Mouse (Mus musculus) heart, embryonic 11.5 days (tissue): ENCODE data around the gene Snai3. TPM values are rescaled to one million over a fixed set of nuclear protein-coding genes. Genes with fewer than 3 reads are reported as not detected.

Source experiments
- ATAC-seq: fragments of 200-750 bp; cut with Nextera tagmentation; replicated peaks from 2 replicates; pipeline ENCODE4 v1.8.0; 2017; ENCODE audit warnings: moderate library complexity; ENCODE audit not compliant: insufficient number of reproducible peaks, low FRiP score, low TSS enrichment
- H3K27ac ChIP-seq: fragments of 300-500 bp; sonication (generic); 2 replicates; pipeline ENCODE4 v1.5.1; 2014; ENCODE audit warnings: mild to moderate bottlenecking, low read depth, low read length
- H3K27me3 ChIP-seq: fragments of 300-500 bp; sonication (generic); 2 replicates; pipeline ENCODE4 v1.6.1; 2014; ENCODE audit warnings: mild to moderate bottlenecking, low read length, mixed read lengths; ENCODE audit not compliant: control insufficient read depth, insufficient read depth
- H3K36me3 ChIP-seq: fragments of 300-500 bp; sonication (generic); 2 replicates; pipeline ENCODE4 v1.6.1; 2014; ENCODE audit warnings: mild to moderate bottlenecking, low read length, moderate library complexity, mixed read lengths; ENCODE audit not compliant: control insufficient read depth, insufficient read depth
- H3K4me1 ChIP-seq: fragments of 300-500 bp; sonication (generic); 2 replicates; pipeline ENCODE4 v1.6.1; 2014; ENCODE audit warnings: low read length; ENCODE audit not compliant: control insufficient read depth, insufficient read depth
- H3K4me2 ChIP-seq: fragments of 300-500 bp; sonication (generic); 2 replicates; pipeline ENCODE4 v1.6.1; 2014; ENCODE audit warnings: mild to moderate bottlenecking, moderate library complexity
- H3K4me3 ChIP-seq: fragments of 300-500 bp; sonication (generic); 2 replicates; pipeline ENCODE4 v1.5.1; 2014; ENCODE audit warnings: low read depth, low read length
- H3K9ac ChIP-seq: fragments of 300-500 bp; sonication (generic); 2 replicates; pipeline ENCODE4 v1.6.1; 2014; ENCODE audit warnings: mild to moderate bottlenecking, low read depth, low read length, moderate library complexity
- H3K9me3 ChIP-seq: fragments of 300-500 bp; sonication (generic); replicated peaks from 2 replicates; pipeline ENCODE4 v1.6.1; 2016; ENCODE audit warnings: low read length; ENCODE audit not compliant: control insufficient read depth
- WGBS: fragments of 180-500 bp; shearing (Covaris S2); extraction: QIAGEN DNeasy Blood & Tissue Kit; methylation state at CpG from one replicate; pipeline ENCODE4 v1.1.7; 2014; ENCODE audit not compliant: insufficient replicate concordance; 5-methylcytosine and 5-hydroxymethylcytosine counted together
- polyA plus RNA-seq: library from polyadenylated mRNA; unstranded; fragments of >200 nt; fragmentation: Nextera tagmentation; extraction: Ambion mirVana; gene quantifications from 2 replicates; pipeline ENCODE4 v1.2.1, GENCODE M21; 2014

Snai3 gene
- polyA plus RNA-seq, 1 experiment from 2014 or later: 3.0 TPM

- H3K27me3 ChIP-seq: no peaks in the 10 kb centered on the region
- 0 out of 2 replicates have a peak overlapping the region, but pooled peaks have one; percentile 12 for H3K27ac ChIP-seq
- no peak for ATAC-seq
- peaks cover 19% of the 10 kb centered on the region for H3K36me3 ChIP-seq
- H3K9me3 ChIP-seq: no peaks in the 10 kb centered on the region
- WGBS: 79% methylated on average over 13 of the region's 13 CpGs
- H3K9ac ChIP-seq: no peak overlapping the region
- H3K4me1 ChIP-seq: peaks cover 17% of the 10 kb centered on the region
- no peak overlapping the region for H3K4me2 ChIP-seq
- H3K4me3 ChIP-seq: no peak overlapping the region
Measured at GRCm38 (mm10) chr8:122437708-122438331, 22.7 kb downstream of the Snai3 start.

GRCm38 (mm10) chr8:122436586-122437125 is 23.9 kb downstream of the Snai3 start:
- H3K27ac ChIP-seq: no peak overlapping the region
- no peak overlapping the region for H3K4me3 ChIP-seq
- H3K9me3 ChIP-seq: no peaks in the 10 kb centered on the region
- peaks cover 18% of the 10 kb centered on the region; the same call in 1 of the 2 replicates for H3K4me1 ChIP-seq
- H3K36me3 ChIP-seq: peaks cover 19% of the 10 kb centered on the region
- 83% methylated on average over 20 of the region's 20 CpGs for WGBS
- H3K27me3 ChIP-seq: no peaks in the 10 kb centered on the region
- no peak overlapping the region for H3K9ac ChIP-seq
- H3K4me2 ChIP-seq: no peak overlapping the region
- ATAC-seq: no peak

DNA sequence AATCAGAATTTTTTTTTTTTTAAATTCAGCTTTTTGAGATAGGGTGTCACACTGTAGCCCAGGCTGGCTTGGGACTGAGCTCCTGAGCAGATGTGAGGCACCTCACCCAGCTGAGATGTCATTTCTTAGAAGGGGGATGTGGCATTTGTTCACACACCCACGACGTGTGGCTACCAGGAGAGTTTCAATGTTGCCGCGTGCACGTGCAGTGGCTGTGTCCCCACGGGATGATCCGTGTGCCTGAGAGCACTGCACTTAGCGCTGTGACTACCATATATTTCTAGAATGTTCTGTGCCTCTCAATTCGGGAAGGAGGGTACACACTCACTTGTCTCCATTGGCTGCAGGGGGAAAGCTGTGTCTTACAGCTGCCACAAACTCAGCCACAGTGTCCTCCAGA is 24.4 kb downstream of the Snai3 start:
- no peak for ATAC-seq
- Histone ChIP-seq H3K4me2 (no peak overlapping the region), H3K4me1 (peaks cover 20% of the 10 kb centered on the region; the same call in 1 of the 2 replicates), H3K27ac (no peak overlapping the region), H3K36me3 (peaks cover 19% of the 10 kb centered on the region), H3K9me3 (no peaks in the 10 kb centered on the region), H3K27me3 (no peaks in the 10 kb centered on the region), H3K4me3 (no peak overlapping the region), H3K9ac (no peak overlapping the region)
- WGBS: 97% methylated on average over 9 of the region's 9 CpGs

- no peak for ATAC-seq
- no peak overlapping the region for H3K9ac ChIP-seq
- H3K4me2 ChIP-seq: no peak overlapping the region
- H3K4me1 ChIP-seq: peaks cover 20% of the 10 kb centered on the region; the same call in 1 of the 2 replicates
- no peaks in the 10 kb centered on the region for H3K27me3 ChIP-seq
- H3K27ac ChIP-seq: no peak overlapping the region
- H3K9me3 ChIP-seq: no peaks in the 10 kb centered on the region
- no peak overlapping the region for H3K4me3 ChIP-seq
- H3K36me3 ChIP-seq: peaks cover 19% of the 10 kb centered on the region
- 86% methylated on average over 6 of the region's 6 CpGs for WGBS
Measured at GRCm38 (mm10) chr8:122435375-122435774, 25.2 kb downstream of the Snai3 start.

DNA sequence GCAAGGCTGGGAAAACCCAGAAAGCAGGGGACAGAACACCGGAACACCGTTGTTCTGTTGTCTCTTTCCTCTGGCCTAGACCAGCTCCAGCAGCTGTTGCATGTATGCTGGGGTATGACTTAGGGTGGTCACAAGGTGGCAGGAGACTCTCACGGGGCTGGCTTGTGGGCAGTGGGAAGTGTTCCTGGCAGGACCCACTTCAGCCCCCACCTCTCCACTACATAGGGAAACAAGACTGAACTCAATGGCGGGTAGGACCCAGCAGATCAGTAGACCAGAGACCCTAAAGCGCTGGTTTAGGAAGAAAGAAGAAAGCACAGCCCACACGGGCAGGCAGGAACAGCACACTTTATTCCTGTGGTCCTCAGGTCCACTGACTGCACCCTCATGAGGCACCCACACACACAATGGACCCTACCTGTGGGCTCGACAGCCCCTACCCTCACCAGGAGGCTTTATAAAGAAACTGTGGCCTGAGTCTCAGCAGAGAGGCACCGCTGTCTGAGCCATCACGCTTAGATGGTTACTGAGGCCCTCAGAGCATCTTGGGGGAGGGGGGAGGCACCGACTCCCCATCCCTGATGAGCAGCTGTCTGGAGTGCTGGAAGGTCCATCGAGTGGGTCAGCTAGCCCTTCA is 27.1 kb downstream of the Snai3 start:
- 65% methylated on average over 11 of the region's 11 CpGs for WGBS
- peaks cover 14% of the 10 kb centered on the region for H3K36me3 ChIP-seq
- peaks cover 20% of the 10 kb centered on the region; the same call in 1 of the 2 replicates for H3K4me1 ChIP-seq
- ATAC-seq: peak; percentile 12; the same call in 1 of the 2 replicates
- H3K4me2 ChIP-seq: peak overlapping the region; percentile 96
- H3K4me3 ChIP-seq: peak overlapping the region; percentile 65; the same call in 1 of the 2 replicates
- H3K9me3 ChIP-seq: no peaks in the 10 kb centered on the region
- no peaks in the 10 kb centered on the region for H3K27me3 ChIP-seq
- H3K9ac ChIP-seq: peak overlapping the region; percentile 81; the same call in 1 of the 2 replicates
- peak overlapping the region; percentile 29; the same call in 1 of the 2 replicates for H3K27ac ChIP-seq

- Histone ChIP-seq H3K27ac (peak within 1 kb of the TSS; percentile 29), H3K27me3 (no peaks in the 10 kb centered on the region), H3K36me3 (peaks cover 14% of the 10 kb centered on the region), H3K4me2 (peak within 1 kb of the TSS; percentile 96), H3K4me3 (peak within 1 kb of the TSS; percentile 65), H3K4me1 (peaks cover 13% of the 10 kb centered on the region; the same call in 1 of the 2 replicates), H3K9ac (peak within 1 kb of the TSS; percentile 81), H3K9me3 (no peaks in the 10 kb centered on the region)
- 6% methylated on average over 39 of the region's 45 CpGs for WGBS
- ATAC-seq: peak; percentile 73
Measured at GRCm38 (mm10) chr8:122432443-122433268, 27.9 kb downstream of the Snai3 start, which contains the start of gene Cyba. TSS of gene Cyba (minus strand) at chr8:122432930.

DNA sequence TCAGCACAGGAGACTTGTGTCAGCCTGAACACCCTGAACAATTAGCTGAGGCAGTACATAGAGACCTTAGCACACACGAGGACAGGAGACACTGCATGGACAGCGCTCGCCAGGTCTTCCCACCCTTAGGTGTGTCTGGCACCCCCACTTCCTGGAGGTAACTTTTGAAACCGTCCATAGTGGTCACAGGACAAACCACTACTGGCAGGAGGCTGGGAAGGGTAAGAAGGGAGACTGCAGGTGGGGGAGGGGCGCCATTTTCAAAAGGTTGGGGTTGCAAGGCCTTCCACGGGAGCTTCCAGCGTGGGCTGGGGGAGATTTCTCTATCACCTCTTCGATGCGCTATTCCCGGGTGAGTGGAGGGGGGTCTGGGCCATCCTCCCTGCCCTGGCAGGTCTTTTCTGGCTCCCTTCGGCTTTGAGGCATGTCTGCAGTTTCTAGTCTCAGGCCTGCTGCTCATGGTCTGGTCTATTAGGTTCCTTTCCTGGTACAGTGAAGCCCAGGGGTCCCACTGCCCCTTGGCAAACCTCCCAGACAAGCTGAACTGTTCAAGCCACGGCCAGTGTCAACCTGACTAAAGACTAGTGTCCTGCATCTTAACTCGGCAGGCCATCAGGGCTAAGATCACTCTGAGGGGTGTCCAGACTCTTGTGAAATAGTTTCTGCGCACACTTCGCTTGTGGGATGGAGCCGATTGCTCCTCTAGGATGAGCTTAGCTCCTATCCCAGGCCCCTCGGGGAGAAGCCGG is 28.7 kb downstream of the Snai3 start:
- Histone ChIP-seq H3K36me3 (peaks cover 11% of the 10 kb centered on the region), H3K4me1 (peaks cover 13% of the 10 kb centered on the region; the same call in 1 of the 2 replicates), H3K27me3 (no peaks in the 10 kb centered on the region), H3K27ac (peak overlapping the region; percentile 29; the same call in 1 of the 2 replicates), H3K9me3 (no peaks in the 10 kb centered on the region), H3K9ac (peak overlapping the region; percentile 81), H3K4me2 (peak overlapping the region; percentile 96), H3K4me3 (peak overlapping the region; percentile 65)
- WGBS: 29% methylated on average over 18 of the region's 18 CpGs
- ATAC-seq: 0 out of 2 replicates have a peak, but pooled peaks have one; percentile 1
